Mouse (Mus musculus) frontal cortex, adult 2 months (tissue): Measurements from ENCODE around the gene Tmsb15b1. TPM values are rescaled to one million over a fixed set of nuclear protein-coding genes. Genes with fewer than 3 reads are reported as not detected.
"Not testable (repeated sequence)": the region's sequence is repeated elsewhere in the genome, so short reads cannot be mapped to it uniquely, and the experiment has no call there.

Experiments used
- DNase-seq, 2 experiments: peaks; one replicate each; pipeline ENCODE4 v3.0.0; 2022; ENCODE audit warnings: low spot score in 1 of 2; ENCODE audit errors: extremely low spot score in 1 of 2
- polyA plus RNA-seq: library from polyadenylated mRNA; depleted of rRNA; stranded (reverse); fragments of >200 nt; gene quantifications from 2 replicates; pipeline ENCODE4 v1.2.3, GENCODE M21; 2012; rRNA removed

The Tmsb15b1 gene
- 11.7 and 14.2 TPM in 2 replicates for polyA plus RNA-seq

DNA sequence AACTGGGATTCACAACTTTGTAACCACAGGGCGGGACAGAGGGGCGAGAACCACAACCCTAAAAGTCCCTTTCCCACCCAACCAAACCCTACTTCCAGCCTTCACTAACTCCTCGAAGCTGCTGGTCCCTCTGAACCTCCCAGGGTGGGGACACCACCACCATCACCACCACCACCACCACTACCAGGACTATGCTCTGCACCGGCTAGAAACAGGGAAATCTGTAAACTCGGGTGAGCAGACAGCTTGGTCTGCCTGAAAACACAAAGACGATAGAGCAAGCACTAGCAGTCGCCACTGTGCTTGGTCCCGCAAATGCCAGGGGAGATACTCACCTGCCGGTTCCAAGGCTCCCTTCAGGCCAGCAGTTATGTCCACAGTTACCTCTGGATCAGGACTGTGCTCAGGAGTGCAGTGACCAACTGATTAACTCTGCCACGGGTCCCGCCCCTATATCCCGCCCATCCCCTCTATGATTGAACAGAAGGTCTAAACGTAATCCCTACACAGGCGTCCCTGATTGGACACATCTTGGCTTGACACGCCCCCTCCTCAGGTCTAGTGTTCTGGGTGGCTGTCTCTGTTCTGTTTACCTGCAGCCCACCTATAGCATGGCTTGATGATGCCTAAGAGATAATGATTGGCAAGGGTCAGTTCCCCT lies at the start of gene Tmsb15b1, which contains the start of gene Tmsb15l:
Gene Tmsb15b1 (minus strand): TSS at position 451 of the 661 bp plus-strand sequence.
Gene Tmsb15l (minus strand): TSS at position 446 of the 661 bp plus-strand sequence.
- peak; percentile 45 to 85 for DNase-seq

- DNase-seq, result peak in 1 of 2 experiments; percentile 79
Observed at GRCm38 (mm10) chrX:137019310-137019709, 42.6 kb upstream of the Tmsb15b1 start.

DNA sequence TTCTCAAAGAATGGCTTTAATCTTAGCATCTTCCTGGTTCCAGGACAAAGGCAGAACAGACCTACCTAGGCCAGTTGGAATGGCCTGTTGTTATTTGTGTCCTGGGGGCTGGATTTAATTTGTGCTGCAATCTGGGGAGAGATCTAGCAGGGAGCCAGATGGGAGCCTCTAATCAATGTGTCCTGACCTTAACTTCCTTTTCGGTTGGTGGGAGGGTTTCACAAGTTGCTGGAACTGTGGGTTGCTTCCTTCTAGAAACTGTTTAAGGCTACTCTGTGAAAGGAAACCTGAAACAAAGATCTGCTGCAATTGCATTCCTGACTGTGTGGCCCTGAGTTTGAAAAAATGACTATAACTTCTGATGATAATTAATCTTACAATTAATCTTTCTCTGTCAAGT lies 41.0 kb upstream of the Tmsb15b1 start:
- no peak for DNase-seq

DNA sequence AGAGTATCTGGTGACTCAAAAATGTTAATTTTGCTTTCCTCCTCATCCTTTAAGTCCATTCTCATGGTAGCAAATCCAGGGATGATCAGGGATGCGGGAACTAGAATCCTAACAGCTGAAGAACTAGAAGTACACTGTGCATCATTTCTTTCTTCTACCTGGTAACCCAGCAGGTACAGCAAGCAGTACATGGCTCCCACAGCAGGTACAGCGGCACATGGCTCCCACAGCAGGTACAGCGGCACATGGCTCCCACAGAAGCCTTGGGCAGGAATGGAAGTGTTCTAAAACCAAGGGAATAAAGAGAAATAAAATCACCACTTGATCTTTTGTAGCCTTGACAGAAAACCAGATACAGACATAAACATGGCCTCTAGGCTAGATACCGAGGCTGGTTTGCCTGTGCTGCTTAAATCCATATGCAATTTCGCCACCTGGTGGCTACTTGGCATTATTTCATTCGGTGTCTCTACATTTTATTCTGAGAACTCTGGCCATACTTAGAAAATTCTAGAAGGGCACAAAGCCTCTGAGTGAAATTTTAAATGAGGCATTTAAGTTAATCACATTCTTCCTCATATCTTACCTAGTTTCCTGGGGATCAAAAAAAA lies 38.5 kb upstream of the Tmsb15b1 start:
- peak in 1 of 2 experiments; percentile 77 for DNase-seq

DNA sequence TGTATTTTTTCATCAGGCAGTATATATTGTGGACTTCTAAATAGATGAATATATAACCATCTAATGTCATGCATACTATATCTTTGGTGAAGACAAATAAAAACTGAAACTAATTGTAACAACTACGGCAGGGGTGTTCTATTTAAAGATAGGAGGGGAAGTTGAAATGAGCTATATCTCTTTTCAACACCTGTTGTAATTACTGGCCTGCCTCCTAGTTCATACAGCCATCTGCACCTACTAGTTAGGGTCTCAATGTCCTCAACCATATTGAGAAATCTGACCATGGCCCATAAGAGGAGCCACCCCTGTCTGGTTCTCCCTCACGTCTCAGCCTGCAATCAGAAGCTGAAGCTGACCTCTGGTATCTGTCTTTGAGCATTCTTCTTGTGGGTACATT lies 19.6 kb upstream of the Tmsb15b1 start:
- no peak for DNase-seq

DNA sequence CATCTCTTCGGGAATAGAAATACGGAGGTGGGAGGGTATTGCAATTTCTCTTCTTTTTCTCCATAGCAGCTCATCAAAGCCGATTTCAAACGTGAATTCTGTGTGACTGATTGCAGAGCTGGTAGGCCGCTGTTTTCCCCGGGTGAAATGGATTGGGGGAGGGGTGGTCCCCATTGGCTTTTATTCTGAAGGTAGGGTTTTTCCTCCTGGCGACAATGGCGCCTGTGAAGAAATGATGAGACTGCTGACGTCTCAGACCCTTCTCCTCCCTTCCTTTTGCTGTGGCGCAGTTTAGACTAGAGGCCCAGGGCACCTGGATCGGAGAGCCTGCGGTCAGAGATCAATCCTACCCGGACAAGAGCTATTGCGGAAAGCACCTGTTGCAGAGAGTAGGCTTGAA lies 17.0 kb upstream of the Tmsb15b1 start:
- DNase-seq, result peak in 1 of 2 experiments; percentile 47

DNA sequence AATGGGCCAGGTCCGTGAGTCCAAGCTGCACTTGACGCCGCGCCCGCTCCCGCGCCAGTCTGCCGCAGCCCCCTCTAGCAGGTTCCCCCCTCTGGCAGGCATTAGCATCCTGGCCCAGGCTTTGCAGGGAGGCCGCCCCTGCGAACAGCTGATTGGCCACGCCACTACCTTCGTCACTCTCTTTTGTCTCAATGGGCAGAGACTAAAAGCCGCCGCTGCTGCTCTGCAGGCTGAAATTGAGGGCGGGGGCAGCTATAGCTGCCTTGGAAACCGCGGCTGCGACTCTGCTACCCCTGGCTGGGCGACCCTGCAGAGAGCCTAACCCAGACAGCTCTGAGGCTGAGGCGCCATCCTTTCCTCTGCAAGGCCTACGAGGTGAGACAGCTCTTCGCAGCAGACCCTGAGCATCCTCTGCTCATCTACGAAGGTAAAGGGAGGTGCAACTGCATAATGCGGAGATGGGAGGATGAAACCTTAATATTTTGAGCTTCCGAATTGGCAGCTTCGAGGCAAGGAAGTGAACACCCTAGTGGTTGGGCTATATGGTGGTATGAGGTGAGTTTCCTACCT lies 16.4 kb upstream of the Tmsb15b1 start, which contains the start of gene Zcchc18:
Gene Zcchc18 (plus strand): TSS at position 178 of the 570 bp plus-strand sequence.
- DNase-seq, result peak; percentile 80 to 86

GRCm38 (mm10) chrX:136992191-136992965 lies 15.7 kb upstream of the Tmsb15b1 start:
- no peak for DNase-seq

DNA sequence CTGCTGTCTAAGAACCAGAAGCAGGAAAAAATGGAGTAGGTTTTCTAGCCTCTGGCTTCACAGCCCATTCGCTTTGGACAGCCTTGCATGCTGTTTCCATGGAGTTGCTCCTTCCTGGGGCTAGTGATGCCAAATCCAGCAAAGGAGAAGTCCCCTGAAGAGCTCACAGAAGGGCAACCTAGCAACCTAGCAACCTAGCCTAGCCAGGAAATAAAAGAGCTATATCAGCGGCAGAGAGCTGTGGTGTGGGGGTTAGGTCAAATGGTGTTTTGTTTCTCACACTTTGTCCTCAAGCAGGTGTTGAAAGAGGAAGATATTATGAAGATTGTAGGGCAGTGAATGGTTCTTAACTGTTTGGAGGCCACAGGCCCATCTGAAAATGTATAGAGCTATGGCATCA lies 14.6 kb upstream of the Tmsb15b1 start:
- no peak for DNase-seq

GRCm38 (mm10) chrX:136986039-136986438 lies 9.4 kb upstream of the Tmsb15b1 start:
- DNase-seq, result no peak

GRCm38 (mm10) chrX:136978616-136979015 lies 1.9 kb upstream of the Tmsb15b1 start:
- no peak for DNase-seq

DNA sequence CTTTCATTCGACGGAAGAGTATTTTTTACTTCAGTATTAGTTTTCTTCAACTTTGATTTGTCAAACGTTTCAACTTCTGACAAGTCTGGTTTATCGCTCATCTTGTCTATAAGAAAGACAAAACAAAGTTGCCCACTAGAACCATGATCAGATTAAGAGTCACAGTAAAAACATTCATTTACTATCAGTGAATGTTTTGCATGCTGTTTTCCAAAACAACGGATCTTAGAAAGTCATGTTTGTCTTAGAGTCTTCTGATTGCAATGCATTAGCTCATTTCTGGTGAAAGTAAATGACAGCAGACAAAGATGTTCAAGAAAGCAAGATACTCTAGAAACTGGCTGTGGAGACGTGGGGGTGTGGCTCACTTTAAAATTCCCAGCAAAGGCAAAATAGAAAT lies 1.3 kb downstream of the Tmsb15b1 start, which contains the start of gene Tmsb15b2:
Gene Tmsb15b2 (minus strand): TSS at position 101 of the 400 bp plus-strand sequence.
- not testable (repeated sequence) for DNase-seq

DNA sequence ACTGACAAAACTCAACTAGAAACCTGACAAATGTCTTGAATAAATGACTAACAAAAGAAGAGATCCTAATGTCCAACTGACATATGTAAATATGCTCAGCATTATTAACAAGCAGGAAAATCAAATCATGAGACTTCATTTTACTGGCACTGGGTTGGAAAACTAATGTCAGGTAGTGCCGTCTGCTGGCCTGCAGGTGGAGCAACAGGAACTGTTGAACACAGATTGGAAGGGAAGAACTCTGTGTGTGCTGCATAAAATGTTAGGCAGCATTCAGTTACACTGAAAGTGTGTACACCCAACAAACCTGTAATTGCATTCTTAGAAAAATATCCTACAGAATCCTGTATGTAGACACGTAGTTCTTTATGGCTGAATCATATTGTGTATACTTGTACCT lies 17.0 kb downstream of the Tmsb15b1 start:
- peak in 1 of 2 experiments; percentile 35 for DNase-seq

DNA sequence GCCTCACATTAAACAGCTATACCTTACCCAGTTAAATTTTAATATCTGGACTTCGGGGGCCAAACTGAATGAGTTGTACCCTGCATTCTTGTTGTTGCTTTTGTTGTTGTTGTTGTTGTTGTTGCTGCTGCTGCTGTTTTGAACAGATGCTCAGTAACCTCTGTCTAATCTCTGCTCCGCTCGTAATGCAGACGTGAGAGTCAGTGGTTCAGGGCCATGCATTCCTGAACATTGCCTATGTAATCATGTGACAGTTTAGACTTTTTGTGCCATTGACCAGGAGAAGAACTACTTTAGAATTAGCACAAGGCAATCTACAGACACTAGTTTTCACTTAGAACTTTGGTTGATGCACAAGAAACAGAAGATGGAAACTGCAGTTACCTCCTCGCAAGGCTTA lies 18.4 kb downstream of the Tmsb15b1 start:
- not testable (repeated sequence) for DNase-seq

- DNase-seq, result peak; percentile 78 to 88
Observed at GRCm38 (mm10) chrX:136957583-136958279, 18.9 kb downstream of the Tmsb15b1 start.

- no peak for DNase-seq
Observed at GRCm38 (mm10) chrX:136937985-136938384, 38.7 kb downstream of the Tmsb15b1 start.

DNA sequence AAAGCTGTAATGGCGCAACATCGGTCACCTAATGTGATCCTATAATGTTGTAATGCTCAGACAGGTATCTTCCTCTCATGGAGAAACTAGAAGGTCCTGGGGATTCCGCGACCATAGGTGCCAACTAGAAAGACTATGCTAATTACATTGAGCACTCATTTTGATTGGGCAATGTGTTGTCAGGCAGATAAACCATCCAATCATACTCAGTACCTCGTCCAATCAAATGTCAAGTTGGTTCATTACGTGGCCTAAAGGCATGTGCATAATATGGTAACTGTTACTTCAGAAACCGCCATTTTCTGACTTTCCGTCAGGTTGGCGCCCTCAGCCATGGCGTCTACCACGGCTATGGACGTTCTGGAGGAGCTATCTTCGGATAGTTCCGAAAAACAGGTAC lies 49.6 kb downstream of the Tmsb15b1 start, which contains the start of gene H2bfm:
Gene H2bfm (plus strand): TSS at position 295 of the 400 bp plus-strand sequence.
- DNase-seq, result no peak

- DNase-seq, result no peak
Observed at GRCm38 (mm10) chrX:136925863-136926262, 50.8 kb downstream of the Tmsb15b1 start.
